Mouse (Mus musculus) small intestine, adult 2 months (tissue): ENCODE results near the gene 1110032A03Rik. TPM values are rescaled to one million over a fixed set of nuclear protein-coding genes. Genes with fewer than 3 reads are reported as not detected.

ENCODE experiments used
- H3K27ac ChIP-seq: fragments of 200-500 bp; 2 replicates; pipeline ENCODE4 v1.5.1; 2012; ENCODE audit warnings: low read depth, low read length, control low read depth, inconsistent platforms; ENCODE audit not compliant: insufficient read depth
- H3K27me3 ChIP-seq: fragments of 200-500 bp; 2 replicates; pipeline ENCODE4 v1.6.1; 2012; ENCODE audit warnings: mild to moderate bottlenecking, moderate library complexity, low read length, inconsistent platforms; ENCODE audit not compliant: control insufficient read depth, insufficient read depth
- H3K36me3 ChIP-seq: fragments of 200-500 bp; 2 replicates; pipeline ENCODE4 v1.6.1; 2012; ENCODE audit warnings: mild to moderate bottlenecking, low read length, control low read depth, inconsistent platforms; ENCODE audit not compliant: control insufficient read depth, insufficient read depth
- H3K4me1 ChIP-seq: fragments of 200-500 bp; 2 replicates; pipeline ENCODE4 v1.6.1; 2012; ENCODE audit warnings: low read length, inconsistent platforms, mixed read lengths; ENCODE audit not compliant: control insufficient read depth, insufficient read depth, insufficient read length
- H3K4me3 ChIP-seq: fragments of 200-500 bp; 2 replicates; pipeline ENCODE4 v1.5.1; 2012; ENCODE audit warnings: low read depth, mild to moderate bottlenecking, control low read depth, inconsistent platforms, low read length, moderate library complexity
- CTCF ChIP-seq: fragments of 200-500 bp; IDR thresholded peaks from 2 replicates; pipeline ENCODE4 v1.5.1; 2012; ENCODE audit warnings: low read depth, mild to moderate bottlenecking, control low read depth, inconsistent platforms, low read length, moderate library complexity, mixed read lengths; ENCODE audit not compliant: insufficient replicate concordance, insufficient read length; ENCODE audit errors: extremely low read depth
- POLR2A ChIP-seq: fragments of 200-500 bp; IDR thresholded peaks from 2 replicates; pipeline ENCODE4 v1.6.1; 2012; ENCODE audit warnings: low read depth, mild to moderate bottlenecking, control low read depth, inconsistent platforms, low read length, moderate library complexity
- WGBS: fragments of 180-500 bp; shearing (Covaris S2); methylation state at CpG from one replicate; pipeline ENCODE4 v1.1.7; 2018; 5-methylcytosine and 5-hydroxymethylcytosine counted together
- polyA plus RNA-seq: library from polyadenylated mRNA; depleted of rRNA; stranded (reverse); fragments of >200 nt; gene quantifications from 2 replicates; pipeline ENCODE4 v1.2.3, GENCODE M21; 2012; rRNA removed

1110032A03Rik gene
- polyA plus RNA-seq, 1 experiment, result 20.7 TPM

GRCm38 (mm10) chr9:50723406-50723805, 51.9 kb downstream of the 1110032A03Rik start:
- no peaks in the 10 kb centered on the region for H3K27me3 ChIP-seq
- peaks cover 10% of the 10 kb centered on the region for H3K4me1 ChIP-seq
- no peak for TF ChIP-seq CTCF
- no peak for TF ChIP-seq POLR2A
- H3K4me3 ChIP-seq, result no peak overlapping the region
- H3K36me3 ChIP-seq, result no peaks in the 10 kb centered on the region
- 7% methylated on average over 7 of the region's 7 CpGs for WGBS
- no peak overlapping the region for H3K27ac ChIP-seq

- TF ChIP-seq CTCF (no peak), POLR2A (no peak)
- peaks cover 4% of the 10 kb centered on the region; the same call in 1 of the 2 replicates for H3K4me1 ChIP-seq
- no peak overlapping the region for H3K4me3 ChIP-seq
- no peaks in the 10 kb centered on the region for H3K27me3 ChIP-seq
- no peaks in the 10 kb centered on the region for H3K36me3 ChIP-seq
- WGBS, result 75% methylated on average over 8 of the region's 8 CpGs
- no peak overlapping the region for H3K27ac ChIP-seq
Measured at GRCm38 (mm10) chr9:50722451-50722911, 52.8 kb downstream of the 1110032A03Rik start.

- no peak for TF ChIP-seq POLR2A
- TF ChIP-seq CTCF, result no peak
- no peaks in the 10 kb centered on the region for H3K36me3 ChIP-seq
- no peak overlapping the region for H3K4me3 ChIP-seq
- H3K27me3 ChIP-seq, result no peaks in the 10 kb centered on the region
- H3K27ac ChIP-seq, result no peak overlapping the region
- H3K4me1 ChIP-seq, result peaks cover 4% of the 10 kb centered on the region; the same call in 1 of the 2 replicates
- 29% methylated on average over 12 of the region's 12 CpGs for WGBS
Measured at GRCm38 (mm10) chr9:50721061-50721460, 54.3 kb downstream of the 1110032A03Rik start.

- Histone ChIP-seq H3K4me3 (no peak overlapping the region), H3K27ac (no peak overlapping the region), H3K36me3 (no peaks in the 10 kb centered on the region), H3K27me3 (no peaks in the 10 kb centered on the region), H3K4me1 (peaks cover 4% of the 10 kb centered on the region; the same call in 1 of the 2 replicates)
- TF ChIP-seq CTCF (no peak), POLR2A (no peak)
- WGBS, result 63% methylated on average over 4 of the region's 4 CpGs
Measured at GRCm38 (mm10) chr9:50718878-50719277, 56.4 kb downstream of the 1110032A03Rik start.

- Histone ChIP-seq H3K4me3 (no peak overlapping the region), H3K27ac (no peak overlapping the region), H3K4me1 (no peaks in the 10 kb centered on the region), H3K36me3 (no peaks in the 10 kb centered on the region), H3K27me3 (no peaks in the 10 kb centered on the region)
- WGBS, result 36% methylated on average over 4 of the region's 4 CpGs
- TF ChIP-seq CTCF, result no peak
- TF ChIP-seq POLR2A, result no peak
Measured at GRCm38 (mm10) chr9:50714188-50714587, 61.1 kb downstream of the 1110032A03Rik start.

Other genes starting within 250 kb of the 1110032A03Rik start
- gene Pts, start 246.8 kb downstream of the 1110032A03Rik start, polyA plus RNA-seq, result 10.4 and 14.9 TPM in 2 replicates
- gene Il18, start 220.7 kb downstream of the 1110032A03Rik start, polyA plus RNA-seq, result 5.7 and 11.2 TPM in 2 replicates
- gene Bco2, start 220.3 kb downstream of the 1110032A03Rik start, polyA plus RNA-seq, result 5.5 and 8.5 TPM in 2 replicates
- 0.10 TPM in 1 of 2 replicates, not detected in the other for gene Tex12, start 214.2 kb downstream of the 1110032A03Rik start, polyA plus RNA-seq
- gene Sdhd, start 171.7 kb downstream of the 1110032A03Rik start, polyA plus RNA-seq, result 307 and 325 TPM in 2 replicates
- 93.7 and 98.1 TPM in 2 replicates for gene Timm8b, start 171.6 kb downstream of the 1110032A03Rik start, polyA plus RNA-seq
- gene Pih1d2, start 158.2 kb downstream of the 1110032A03Rik start, polyA plus RNA-seq, result 0.28 TPM in 2 replicates
- 1.2 and 1.6 TPM in 2 replicates for gene Nkapd1, start 158.1 kb downstream of the 1110032A03Rik start, polyA plus RNA-seq
- 5.3 and 10.2 TPM in 2 replicates for gene Dlat, start 115.7 kb downstream of the 1110032A03Rik start, polyA plus RNA-seq
- gene Dixdc1, start 36.0 kb downstream of the 1110032A03Rik start, polyA plus RNA-seq, result 0.57 and 0.75 TPM in 2 replicates
- gene 2310030G06Rik, start 29.0 kb downstream of the 1110032A03Rik start, polyA plus RNA-seq, result 7.6 and 15.0 TPM in 2 replicates
- gene Cryab, start 24.2 kb downstream of the 1110032A03Rik start, polyA plus RNA-seq, result 16.7 and 23.1 TPM in 2 replicates
- gene Hspb2, start 23.2 kb downstream of the 1110032A03Rik start, polyA plus RNA-seq, result 3.5 and 7.6 TPM in 2 replicates
- 2.4 and 2.6 TPM in 2 replicates for gene Fdxacb1, start 7.3 kb downstream of the 1110032A03Rik start, polyA plus RNA-seq
- 13.2 and 17.6 TPM in 2 replicates for gene Alg9, start 501 bp downstream of the 1110032A03Rik start, polyA plus RNA-seq
- gene Ppp2r1b, start 69.8 kb upstream of the 1110032A03Rik start, polyA plus RNA-seq, result 1.6 and 1.9 TPM in 2 replicates
- gene Sik2, start 233.6 kb upstream of the 1110032A03Rik start, polyA plus RNA-seq, result 8.7 and 9.9 TPM in 2 replicates